Mouse (Mus musculus) lung, postnatal 0 days (tissue): ENCODE results near the gene Scfd2.

ENCODE experiments used
- CTCF ChIP-seq: IDR thresholded peaks from 2 replicates; pipeline ENCODE4 v1.5.1; 2016; ENCODE audit warnings: antibody characterized with exemption, mild to moderate bottlenecking
- EP300 ChIP-seq: IDR thresholded peaks from 2 replicates; pipeline ENCODE4 v1.6.1; 2016; ENCODE audit warnings: antibody characterized with exemption, mild to moderate bottlenecking, control low read depth

- TF ChIP-seq EP300 (no peak), CTCF (no peak)
Measured at GRCm38 (mm10) chr5:74484646-74485045, 46.9 kb downstream of the Scfd2 start.
